Mouse (Mus musculus) large intestine, adult 2 months (tissue): ENCODE results near the gene Tbxa2r. TPM values are rescaled to one million over a fixed set of nuclear protein-coding genes. Genes with fewer than 3 reads are reported as not detected.

Source experiments
- DNase-seq: peaks from one replicate; pipeline ENCODE4 v3.0.0-alpha.2; 2012; ENCODE audit warnings: low read depth, low spot score
- WGBS: fragments of 180-500 bp; shearing (Covaris S2); methylation state at CpG from one replicate; pipeline ENCODE4 v1.1.7; 2018; 5-methylcytosine and 5-hydroxymethylcytosine counted together
- polyA plus RNA-seq: library from polyadenylated mRNA; depleted of rRNA; stranded (reverse); fragments of >200 nt; gene quantifications from 2 replicates; pipeline ENCODE4 v1.2.3, GENCODE M21; 2012; rRNA removed

The Tbxa2r gene
- polyA plus RNA-seq, result 7.0 and 8.0 TPM in 2 replicates

DNA sequence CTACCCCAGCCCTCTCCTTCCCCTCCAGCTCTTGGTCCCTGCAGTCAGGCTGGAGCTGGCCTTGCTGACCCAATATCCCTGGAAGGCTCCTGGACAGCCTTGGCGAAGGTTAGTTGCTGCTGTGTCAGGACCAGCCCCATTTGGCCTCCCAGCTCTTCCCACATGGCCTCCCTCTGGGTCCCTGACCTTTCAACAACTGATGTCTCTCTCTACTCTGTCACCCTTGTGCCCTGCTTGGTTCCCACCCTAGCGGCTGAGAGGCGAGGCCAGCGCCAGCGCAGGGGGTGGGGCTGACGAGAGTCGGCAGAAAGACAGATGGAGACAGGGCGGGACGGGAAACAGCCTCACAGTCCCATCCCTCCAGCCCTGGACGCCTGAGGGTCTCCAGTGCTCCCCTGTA is at the start of gene Tbxa2r:
Tbxa2r (plus strand) TSS at position 346 of the 400 bp plus-strand sequence.
- no peak for DNase-seq
- WGBS, result 14% methylated on average over 10 of the region's 10 CpGs

- no peak for DNase-seq
- WGBS, result 62% methylated on average over 10 of the region's 10 CpGs
These were observed 49.0 kb upstream of the Tbxa2r start for GRCm38 (mm10) chr10:81279496-81279895.

GRCm38 (mm10) chr10:81284189-81284588 is 44.3 kb upstream of the Tbxa2r start:
- 50% methylated on average over 6 of the region's 6 CpGs for WGBS
- no peak for DNase-seq

GRCm38 (mm10) chr10:81284719-81285118 is 43.8 kb upstream of the Tbxa2r start:
- WGBS, result 5% methylated on average over 17 of the region's 17 CpGs
- no peak for DNase-seq

- 2% methylated on average over 54 of the region's 54 CpGs for WGBS
- DNase-seq, result peak; percentile 85
These were observed 42.7 kb upstream of the Tbxa2r start for GRCm38 (mm10) chr10:81285694-81286450.

DNA sequence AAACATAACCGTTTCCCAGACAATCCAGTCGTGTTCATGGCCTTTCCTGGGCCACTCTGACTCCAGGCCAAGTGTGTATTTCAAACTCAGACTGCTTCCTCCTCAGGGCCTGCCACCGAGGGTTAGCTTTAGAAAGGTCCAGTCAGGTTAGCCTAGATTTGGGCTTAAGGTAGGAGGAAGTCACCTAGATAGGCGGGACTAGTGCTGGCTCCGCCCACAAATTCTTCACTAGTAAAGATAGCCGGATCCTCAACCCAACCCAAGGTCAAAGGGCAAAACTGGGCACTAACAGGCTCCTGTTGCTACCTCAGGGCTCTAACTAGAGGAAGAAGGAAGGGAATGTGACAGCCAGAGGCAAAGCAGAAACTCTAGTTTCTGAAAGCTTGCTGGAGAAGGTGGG is 41.9 kb upstream of the Tbxa2r start:
- 17% methylated on average over 6 of the region's 6 CpGs for WGBS
- peak; percentile 100 for DNase-seq

- no peak for DNase-seq
- 53% methylated on average over 8 of the region's 8 CpGs for WGBS
These were observed 40.9 kb upstream of the Tbxa2r start for GRCm38 (mm10) chr10:81287513-81288157.

GRCm38 (mm10) chr10:81288601-81289000 is 39.9 kb upstream of the Tbxa2r start:
- 22% methylated on average over 6 of the region's 6 CpGs for WGBS
- no peak for DNase-seq

- no peak for DNase-seq
- WGBS, result 3% methylated on average over 7 of the region's 7 CpGs
These were observed 39.3 kb upstream of the Tbxa2r start for GRCm38 (mm10) chr10:81289278-81289677.

DNA sequence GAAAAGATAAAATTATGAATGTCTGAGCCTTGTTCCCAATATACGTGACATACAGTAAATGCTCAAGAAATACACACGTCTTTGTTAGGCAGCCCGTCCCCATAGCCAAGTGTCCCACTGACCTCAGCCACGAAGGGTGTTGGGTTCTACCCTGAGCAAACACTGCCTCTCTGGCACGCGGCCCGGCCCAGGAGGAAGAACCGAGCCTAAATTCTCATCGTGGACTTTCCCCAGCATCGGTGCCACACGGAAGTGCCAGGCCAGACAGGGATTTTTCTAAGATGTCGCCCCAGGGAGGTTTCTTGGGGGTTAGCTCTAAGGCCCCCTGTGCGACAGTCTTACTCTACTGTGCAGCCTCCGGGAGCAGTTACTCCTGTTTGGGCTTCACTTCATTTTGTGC is 38.7 kb upstream of the Tbxa2r start:
- WGBS, result 26% methylated on average over 14 of the region's 14 CpGs
- no peak for DNase-seq

- 14% methylated on average over 24 of the region's 24 CpGs for WGBS
These were observed 37.7 kb upstream of the Tbxa2r start for GRCm38 (mm10) chr10:81290698-81291460.

GRCm38 (mm10) chr10:81291511-81292104 is 36.9 kb upstream of the Tbxa2r start, which contains the start of gene Tjp3:
Tjp3 (minus strand) TSS chr10:81291581.
- 29% methylated on average over 9 of the region's 9 CpGs for WGBS
- DNase-seq, result no peak

More at GRCm38 (mm10) chr10:81290698-81291460, 37.7 kb upstream of the Tbxa2r start:
- DNase-seq, result no peak

- peak; percentile 99 for DNase-seq
- WGBS, result under 1% methylated on average over 80 of the region's 80 CpGs
These were observed 35.8 kb upstream of the Tbxa2r start, which contains the start of gene Pip5k1c for GRCm38 (mm10) chr10:81292554-81293333. Pip5k1c (plus strand) TSS chr10:81292963.

GRCm38 (mm10) chr10:81293334-81294030 is 35.0 kb upstream of the Tbxa2r start:
- WGBS, result 1% methylated on average over 25 of the region's 25 CpGs

GRCm38 (mm10) chr10:81294442-81294841 is 34.1 kb upstream of the Tbxa2r start:
- 30% methylated on average over 8 of the region's 8 CpGs for WGBS

More at GRCm38 (mm10) chr10:81293334-81294030, 35.0 kb upstream of the Tbxa2r start:
- DNase-seq, result no peak

GRCm38 (mm10) chr10:81295185-81295584 is 33.3 kb upstream of the Tbxa2r start:
- no peak for DNase-seq
- WGBS, result 75% methylated on average over 6 of the region's 6 CpGs

More at GRCm38 (mm10) chr10:81294442-81294841, 34.1 kb upstream of the Tbxa2r start:
- no peak for DNase-seq

DNA sequence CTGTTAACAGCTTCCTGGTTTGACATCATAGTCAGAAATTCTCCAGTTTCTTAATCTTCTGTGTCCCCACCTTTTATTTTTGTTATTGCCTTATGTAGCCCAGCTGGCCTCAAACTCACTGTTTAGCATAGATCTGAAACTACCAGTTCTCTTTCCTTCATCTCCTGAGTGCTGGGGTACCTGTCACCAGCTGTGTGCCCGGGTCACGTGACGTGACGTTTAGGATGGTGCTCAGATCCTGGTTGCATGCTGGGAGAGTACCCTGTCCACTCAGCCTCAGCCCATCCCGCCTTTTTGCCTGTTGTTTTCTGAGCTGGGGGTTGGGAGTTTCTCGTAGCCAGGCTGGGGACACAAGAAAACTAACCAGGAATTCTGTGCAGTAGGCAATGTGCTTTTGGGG is 31.3 kb upstream of the Tbxa2r start:
- no peak for DNase-seq
- whole genome bisulfite sequencing, result 73% methylated on average over 6 of the region's 6 CpGs

GRCm38 (mm10) chr10:81297845-81298244 is 30.7 kb upstream of the Tbxa2r start:
- 47% methylated on average over 10 of the region's 10 CpGs for WGBS
- DNase-seq, result no peak
